Mouse (Mus musculus): ENCODE measurements around the gene Swt1. TPM values are rescaled to one million over a fixed set of nuclear protein-coding genes. Genes with fewer than 3 reads are reported as not detected.
"Not testable (repeated sequence)": the region's sequence is repeated elsewhere in the genome, so short reads cannot be mapped to it uniquely, and the experiment has no call there.

Gene Swt1
- 10 to 100 TPM; 12.2 to 17.1 (median 13.4) TPM for total RNA-seq (2022)

DNA sequence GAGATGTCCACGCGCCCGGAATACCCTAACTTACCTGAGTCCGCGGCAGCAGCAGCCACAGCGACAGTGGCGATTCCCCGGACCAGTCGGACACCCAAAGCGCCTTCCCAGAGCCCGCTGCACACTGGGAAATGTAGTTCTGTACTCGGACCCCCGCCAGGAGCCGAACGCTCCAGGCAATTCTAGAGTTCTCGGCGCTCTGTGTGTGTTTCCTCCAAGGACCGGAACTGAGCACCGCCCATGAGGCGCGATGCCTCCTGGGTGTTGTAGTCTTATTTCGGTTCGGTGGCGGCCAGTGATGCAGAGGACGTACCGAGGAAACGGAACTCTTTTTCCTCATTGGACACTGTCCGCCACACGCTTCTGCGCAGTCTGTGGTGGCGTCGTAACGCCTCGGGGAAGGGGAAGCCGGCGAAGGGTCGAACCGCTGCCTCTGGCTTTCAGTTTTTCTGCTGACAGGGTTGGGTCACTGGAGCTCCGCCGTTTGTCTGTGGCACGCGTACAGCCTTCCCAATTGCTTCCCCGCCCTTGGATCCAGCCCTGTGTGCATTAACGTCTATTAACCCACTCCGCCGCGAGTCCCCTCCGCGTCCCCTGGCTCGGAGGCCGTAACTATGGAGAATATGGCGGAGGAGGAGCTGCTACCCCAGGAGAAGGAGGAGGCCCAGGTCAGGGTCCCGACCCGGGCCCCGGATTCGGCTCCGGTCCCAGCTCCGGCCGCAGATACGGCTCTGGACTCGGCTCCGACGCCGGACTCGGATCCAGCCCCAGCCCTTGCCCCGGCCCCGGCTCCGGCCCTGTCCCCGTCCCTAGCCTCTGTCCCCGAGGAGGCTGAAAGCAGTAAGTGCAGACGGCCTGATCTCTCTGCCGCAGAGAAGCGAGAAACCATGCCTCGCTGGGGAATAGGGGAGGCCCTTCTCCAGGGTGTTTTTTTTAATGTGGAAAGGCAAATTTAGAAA, at the start of gene Swt1, which contains the start of gene Trmt1l:
Gene Swt1 (minus strand): TSS at position 193 of the 959 bp plus-strand sequence.
Gene Trmt1l (plus strand): TSS at position 280 of the 959 bp plus-strand sequence.
- DNase-seq (ENCODE audit: low spot score in 2 of 2): peak; percentile 94 to 99

- DNase-seq (ENCODE audit: low spot score in 2 of 2): not testable (repeated sequence)
These were observed 44.1 kb upstream of the Swt1 start for GRCm38 (mm10) chr1:151472386-151472785.

DNA sequence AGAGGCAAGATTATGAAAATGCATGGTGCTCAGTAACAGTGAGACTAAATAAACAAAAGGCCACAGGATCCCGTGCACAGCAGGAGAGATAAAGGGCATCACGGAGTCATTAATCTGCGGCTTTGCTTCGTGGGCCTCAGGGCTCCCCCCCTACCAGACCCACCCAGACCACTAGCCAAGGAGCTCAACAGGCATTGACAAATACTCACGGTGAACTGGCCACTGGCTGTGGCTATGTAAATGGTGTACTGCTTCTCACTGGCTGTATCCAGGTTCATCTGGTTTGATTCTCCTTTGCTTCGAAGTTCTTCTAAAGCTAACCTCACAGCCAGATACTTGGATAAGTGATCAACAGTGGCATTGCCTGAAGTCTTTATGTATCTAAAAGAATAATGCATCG, 43.2 kb upstream of the Swt1 start:
- no peak for DNase-seq (ENCODE audit: low spot score in 2 of 2)

DNA sequence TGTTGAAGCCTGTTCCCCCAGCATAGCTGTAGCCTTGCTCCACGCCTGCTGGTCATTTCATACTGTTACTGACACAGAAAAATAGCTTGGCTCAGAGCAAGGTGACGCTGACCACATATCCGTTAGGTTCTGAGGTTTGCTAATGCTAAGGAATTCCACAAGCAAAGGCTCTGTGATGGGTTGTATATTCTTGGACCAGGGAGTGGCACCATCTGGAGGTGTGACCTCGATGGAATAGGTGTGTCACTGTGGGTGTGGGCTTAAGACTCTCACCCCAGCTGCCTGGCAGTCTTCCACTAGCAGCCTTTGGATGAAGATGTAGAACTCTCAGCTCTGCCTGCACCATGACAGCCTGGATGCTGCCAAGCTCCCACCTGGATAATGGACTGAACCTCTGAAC, 38.3 kb upstream of the Swt1 start:
- DNase-seq (ENCODE audit: low spot score in 2 of 2): no peak

DNA sequence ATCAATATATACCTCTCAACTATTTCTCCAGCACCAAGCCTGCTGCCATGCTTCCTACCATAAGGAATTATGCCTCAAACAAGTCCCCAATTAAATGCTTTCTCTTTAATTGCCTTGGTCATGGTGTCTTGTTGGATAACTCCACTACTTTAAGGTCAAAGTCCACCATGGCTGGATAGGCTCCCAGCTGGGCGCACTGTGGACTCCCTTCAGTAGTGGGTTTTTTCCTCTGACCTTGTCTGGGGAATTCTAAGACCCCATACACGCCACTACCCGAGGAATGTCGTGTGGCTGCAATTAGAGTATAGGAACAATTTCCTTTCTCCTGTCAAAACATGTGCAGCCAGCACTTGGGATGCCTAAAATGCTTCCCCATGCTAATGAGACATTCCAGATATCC, 36.7 kb upstream of the Swt1 start:
- DNase-seq (ENCODE audit: low spot score in 2 of 2): no peak

GRCm38 (mm10) chr1:151461265-151461664, 33.0 kb upstream of the Swt1 start:
- no peak for DNase-seq (ENCODE audit: low spot score in 2 of 2)

- DNase-seq (ENCODE audit: low spot score in 2 of 2): no peak
These were observed 28.8 kb upstream of the Swt1 start for GRCm38 (mm10) chr1:151457087-151457486.

DNA sequence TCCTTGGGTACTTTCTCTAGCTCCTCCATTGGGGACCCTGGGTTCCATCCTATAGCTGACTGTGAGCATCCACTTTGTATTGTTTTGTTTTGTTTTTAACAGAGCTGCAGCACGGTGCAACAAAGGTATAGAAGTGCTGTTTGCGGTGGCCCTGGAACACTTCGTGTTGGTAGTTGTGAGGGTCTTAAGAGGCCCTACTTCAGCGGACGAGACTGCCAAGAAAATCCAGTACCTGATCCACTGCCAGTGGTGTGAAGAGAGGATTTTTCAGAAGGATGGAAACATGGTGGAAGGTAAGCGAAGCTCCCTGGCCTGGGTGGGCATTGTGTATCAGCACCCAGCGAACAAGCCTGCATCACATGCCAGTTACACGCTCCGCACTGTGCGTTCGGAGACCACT, 23.7 kb upstream of the Swt1 start:
- DNase-seq (ENCODE audit: low spot score in 2 of 2): no peak

- DNase-seq (ENCODE audit: low spot score in 2 of 2): no peak
These were observed 22.6 kb upstream of the Swt1 start for GRCm38 (mm10) chr1:151450851-151451250.

- DNase-seq (ENCODE audit: low spot score in 2 of 2): no peak
These were observed 21.6 kb upstream of the Swt1 start for GRCm38 (mm10) chr1:151449866-151450265.

GRCm38 (mm10) chr1:151435431-151435830, 7.2 kb upstream of the Swt1 start:
- no peak for DNase-seq (ENCODE audit: low spot score in 2 of 2)

DNA sequence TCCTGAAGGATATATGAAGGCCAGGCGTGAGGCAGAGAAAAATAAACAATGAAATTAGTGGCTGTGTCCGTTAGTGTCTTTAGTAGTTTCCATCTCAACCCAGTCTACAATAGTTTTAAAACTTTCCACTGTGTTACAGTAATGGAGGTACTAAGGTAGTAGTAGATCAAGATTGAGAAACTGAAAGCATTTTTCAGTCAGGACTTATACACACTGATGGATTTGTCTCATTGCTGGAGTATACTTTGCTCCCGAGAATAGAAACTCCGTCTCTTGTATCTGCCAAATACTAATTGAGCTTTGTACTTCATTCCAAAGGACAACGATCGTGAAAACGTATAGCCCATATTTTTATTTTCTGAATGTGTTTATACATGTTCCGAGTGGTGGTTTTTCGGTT, 1.1 kb upstream of the Swt1 start:
- no peak for DNase-seq (ENCODE audit: low spot score in 2 of 2)

- DNase-seq (ENCODE audit: low spot score in 2 of 2): no peak
These were observed 380 bp downstream of the Swt1 start for GRCm38 (mm10) chr1:151427888-151428262.

DNA sequence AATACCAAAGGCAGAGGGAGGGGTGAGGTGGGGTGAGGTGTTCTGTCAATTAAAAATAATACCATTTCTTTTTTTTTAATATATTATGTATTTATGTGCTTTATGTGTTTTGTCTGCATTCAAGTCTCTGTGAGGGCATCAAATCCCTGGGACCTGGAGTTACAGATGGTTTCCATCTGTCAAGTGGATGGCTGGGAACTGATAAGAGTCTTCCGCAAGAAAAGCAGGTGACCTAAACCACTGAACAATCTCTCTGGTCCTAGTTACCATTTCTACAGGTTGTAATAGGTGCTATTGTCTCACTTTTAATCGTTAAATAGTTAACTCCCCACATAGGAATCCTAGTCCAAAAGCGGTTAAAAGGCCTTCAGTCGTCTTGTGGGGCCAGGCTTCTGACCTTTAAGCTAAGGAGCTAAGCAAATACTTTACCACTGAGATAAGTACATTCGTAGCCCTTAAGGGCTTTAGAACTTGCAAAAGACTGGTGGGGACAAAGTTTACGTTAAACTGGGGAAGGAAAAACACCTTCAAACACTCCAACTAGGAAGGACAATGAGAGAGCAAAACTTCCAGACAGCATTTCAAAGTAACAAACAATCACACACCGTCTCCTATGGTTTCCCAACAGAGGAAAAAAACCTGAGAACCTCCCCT, 1.2 kb downstream of the Swt1 start:
- no peak for DNase-seq (ENCODE audit: low spot score in 2 of 2)

DNA sequence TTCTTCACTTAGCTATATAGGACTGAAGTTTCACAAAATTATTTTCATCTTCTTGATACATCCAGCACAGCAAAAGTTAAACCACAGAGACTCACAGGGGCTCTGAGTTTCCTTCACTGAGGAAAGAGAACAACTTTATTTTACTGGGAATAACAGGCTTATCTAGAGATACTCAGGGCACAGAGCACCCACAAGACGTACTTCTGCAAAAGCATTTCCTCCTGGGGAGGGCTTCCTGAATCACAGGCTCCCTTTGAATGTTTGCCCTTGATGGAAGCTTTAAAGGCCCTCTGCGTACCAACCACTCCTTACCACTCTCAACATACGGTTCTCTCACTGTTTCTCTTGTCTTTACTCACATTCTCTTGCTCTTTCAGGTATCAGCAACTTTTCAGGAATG, 6.1 kb downstream of the Swt1 start:
- DNase-seq (ENCODE audit: low spot score in 2 of 2): no peak

GRCm38 (mm10) chr1:151409827-151410226, 18.4 kb downstream of the Swt1 start:
- DNase-seq (ENCODE audit: low spot score in 2 of 2): no peak

- no peak for DNase-seq (ENCODE audit: low spot score in 2 of 2)
These were observed 38.2 kb downstream of the Swt1 start for GRCm38 (mm10) chr1:151390029-151390428.

DNA sequence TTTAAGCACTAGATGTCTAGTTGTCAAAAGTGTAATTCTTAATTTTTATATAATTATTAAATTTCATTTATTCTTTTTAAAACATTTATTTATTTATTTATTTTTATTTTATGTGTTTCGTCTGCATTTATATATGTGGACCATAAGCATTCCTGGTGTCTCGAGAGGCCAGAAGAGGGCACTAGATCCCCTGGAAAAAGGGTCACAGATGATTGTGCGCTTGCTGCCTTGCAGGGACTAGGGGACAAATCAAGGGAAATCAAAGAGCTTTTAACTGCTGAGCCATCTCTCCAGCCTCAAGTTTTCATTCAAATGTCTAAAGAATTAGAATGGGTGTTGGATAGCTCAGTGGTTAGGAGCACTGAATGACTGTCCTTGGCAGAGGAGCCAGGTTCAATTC, 50.9 kb downstream of the Swt1 start:
- no peak for DNase-seq (ENCODE audit: low spot score in 2 of 2)

- no peak for DNase-seq (ENCODE audit: low spot score in 2 of 2)
These were observed 55.4 kb downstream of the Swt1 start for GRCm38 (mm10) chr1:151372823-151373222.

DNA sequence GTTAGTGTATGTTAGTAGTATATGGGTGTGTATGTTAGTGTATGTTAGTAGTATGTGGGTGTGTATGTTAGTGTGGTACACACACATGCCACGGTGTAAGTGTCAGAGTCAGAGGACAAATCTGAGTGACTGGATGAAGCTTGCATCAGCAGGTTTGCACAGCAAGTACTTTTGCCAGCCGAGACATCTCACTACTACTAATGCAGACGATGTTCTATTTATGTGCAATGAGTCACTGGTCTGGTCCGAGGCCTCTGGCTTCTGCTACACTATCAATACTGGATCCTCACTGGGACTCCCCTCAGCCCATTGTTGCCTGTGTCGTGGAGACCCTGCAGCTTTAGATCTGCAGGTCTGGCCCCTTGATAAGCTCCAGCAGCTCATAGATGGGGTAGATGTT, 56.7 kb downstream of the Swt1 start:
- DNase-seq (ENCODE audit: low spot score in 2 of 2): no peak

DNA sequence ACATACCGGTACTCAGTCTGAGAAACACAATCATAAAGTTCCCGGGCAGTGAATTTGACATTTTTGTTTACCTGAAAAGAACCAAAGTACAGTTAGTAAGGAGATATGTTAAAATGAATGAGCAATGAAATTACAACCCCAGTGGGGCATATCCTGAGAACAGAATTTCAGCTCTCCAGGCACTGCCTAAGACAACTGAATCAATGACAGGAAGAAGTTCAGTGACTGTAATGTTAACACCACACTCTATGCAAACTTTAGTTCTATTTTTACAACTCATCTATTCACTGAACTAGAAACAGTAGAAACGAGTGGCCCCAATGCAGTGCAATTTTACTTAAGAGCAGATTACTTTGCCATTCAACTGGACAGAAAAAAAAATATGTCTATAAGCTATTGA, 57.7 kb downstream of the Swt1 start:
- no peak for DNase-seq (ENCODE audit: low spot score in 2 of 2)

DNA sequence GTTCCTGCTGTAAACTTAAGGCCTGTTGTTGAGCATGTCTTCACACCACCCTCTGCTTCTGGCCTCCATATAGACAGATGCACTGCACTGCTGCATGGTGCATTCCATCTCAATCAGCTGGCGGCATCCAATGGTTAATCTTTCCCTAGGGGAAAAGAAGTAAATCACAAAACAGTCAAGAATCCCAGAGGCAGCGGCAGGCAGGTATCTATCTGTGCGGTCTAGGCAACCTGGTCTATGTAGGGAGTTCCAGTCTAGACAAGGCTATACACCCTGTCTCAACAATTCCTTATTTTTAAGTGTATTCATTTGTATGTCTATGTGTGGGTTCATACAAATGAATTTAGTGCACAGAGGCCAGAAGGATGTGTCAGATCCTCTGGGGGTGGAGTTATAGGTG, 59.8 kb downstream of the Swt1 start:
- no peak for DNase-seq (ENCODE audit: low spot score in 2 of 2)

Data from left cerebral cortex, adult 8-10 months (tissue).